Mouse (Mus musculus) CH12.LX (cell line): Measurements from ENCODE around the gene Flot1.

Source experiments
- E2F4 ChIP-seq: IDR thresholded peaks from 2 replicates; pipeline ENCODE4 v1.6.1; 2011; ENCODE audit warnings: low read depth, low read length, improper control_type of control experiment; ENCODE audit not compliant: insufficient replicate concordance
- EP300 ChIP-seq: IDR thresholded peaks from 2 replicates; pipeline ENCODE4 v1.6.1; 2011; ENCODE audit warnings: low read length, improper control_type of control experiment
- POLR2A ChIP-seq: IDR thresholded peaks from 2 replicates; pipeline ENCODE4 v1.6.1; 2011; ENCODE audit warnings: low read depth, mild to moderate bottlenecking, improper control_type of control experiment, low read length
- RCOR1 ChIP-seq: conservative IDR thresholded peaks from 2 replicates; pipeline ENCODE4 v1.6.1; 2012; ENCODE audit warnings: low read depth, mild to moderate bottlenecking, inconsistent platforms, low read length, improper control_type of control experiment

- no peak for TF ChIP-seq RCOR1
- no peak for TF ChIP-seq POLR2A
- no peak for TF ChIP-seq EP300
- no peak for TF ChIP-seq E2F4
Observed at GRCm38 (mm10) chr17:35788025-35788424, 35.0 kb upstream of the Flot1 start.
